In the genomic region with DNA sequence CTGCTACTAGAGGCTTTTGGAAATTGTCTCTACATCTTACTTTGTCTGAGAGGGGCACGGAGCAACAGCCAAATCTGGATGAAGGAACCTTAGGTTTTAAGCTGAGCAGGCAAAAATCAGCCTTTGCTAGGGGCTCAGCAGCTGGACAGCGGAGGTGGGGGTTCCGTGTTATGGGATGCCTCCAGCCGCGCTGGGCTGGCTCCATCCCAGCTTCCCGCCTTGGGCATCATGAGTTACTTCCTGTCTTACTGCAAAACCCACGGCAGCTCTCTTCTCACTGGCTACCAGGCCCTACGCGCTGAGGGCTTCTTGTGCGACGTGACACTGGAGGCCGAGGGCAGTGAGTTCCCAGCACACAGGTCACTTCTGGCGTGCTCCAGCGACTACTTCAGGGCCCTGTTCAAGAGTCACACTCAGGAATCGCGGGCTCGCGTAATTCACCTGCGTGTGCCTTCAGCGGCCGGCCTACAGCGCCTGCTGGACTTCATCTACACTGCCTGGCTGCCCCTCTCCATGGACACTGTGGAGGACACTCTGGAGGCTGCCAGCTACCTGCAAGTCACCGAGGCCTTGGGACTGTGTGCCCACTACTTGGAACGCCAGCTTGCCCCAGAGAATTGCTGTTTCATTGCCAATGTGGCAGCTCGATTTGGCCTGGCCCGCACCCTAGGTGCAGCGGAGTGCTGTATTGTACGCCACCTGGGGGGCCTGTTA, we compare ENCODE assay signal across 7 mouse cellular contexts. TPM values are rescaled to one million over a fixed set of nuclear protein-coding genes. Genes with fewer than 3 reads are reported as not detected.
DNase-seq lines count a peak whose midpoint lies in the region; ATAC-seq and TF ChIP-seq lines count a peak whose summit lies in the region.

Gene Klhl34, plus strand, starts transcription at position 229 of the 714 bp plus-strand sequence.

- H3K27ac ChIP-seq in embryonic facial prominence, embryonic 14.5 days (replicated peaks; ENCODE audit: low read depth, low read length) = no peak within 1 kb of the TSS
- no peak within 1 kb of the TSS for H3K27ac ChIP-seq in hindbrain, embryonic 12.5 days
- H3K27ac ChIP-seq in midbrain, embryonic 13.5 days = no peak within 1 kb of the TSS

- H3K4me2 ChIP-seq in embryonic facial prominence, embryonic 14.5 days (ENCODE audit: low read depth, low read length) = peak within 1 kb of the TSS; percentile 59
- peak within 1 kb of the TSS; percentile 54 for H3K4me2 ChIP-seq in hindbrain, embryonic 12.5 days (replicated peaks)
- peak within 1 kb of the TSS; percentile 55 for H3K4me2 ChIP-seq in midbrain, embryonic 13.5 days (replicated peaks)

- no peak for TF ChIP-seq CTCF in E14TG2a.4 (conservative IDR thresholded peaks at IDR 0.05; ENCODE audit: low read length)

- H3K4me3 ChIP-seq in E14TG2a.4 (replicated peaks; ENCODE audit: low read length) = peak within 1 kb of the TSS; percentile 67
- H3K4me3 ChIP-seq in embryonic facial prominence, embryonic 14.5 days (ENCODE audit: low read depth, low read length) = peak within 1 kb of the TSS; percentile 24
- H3K4me3 ChIP-seq in hindbrain, embryonic 12.5 days = peak within 1 kb of the TSS; percentile 17
- peak within 1 kb of the TSS; percentile 28 for H3K4me3 ChIP-seq in midbrain, embryonic 13.5 days (replicated peaks)

- H3K27me3 ChIP-seq in E14TG2a.4 (ENCODE audit: insufficient read depth, low read length) = no peaks in the 10 kb centered on the region
- no peaks in the 10 kb centered on the region for H3K27me3 ChIP-seq in embryonic facial prominence, embryonic 14.5 days (replicated peaks; ENCODE audit: control insufficient read depth, insufficient read depth, low read length)
- peaks cover 22% of the 10 kb centered on the region; the same call in 1 of the 2 replicates for H3K27me3 ChIP-seq in hindbrain, embryonic 12.5 days
- H3K27me3 ChIP-seq in midbrain, embryonic 13.5 days = peaks cover 9% of the 10 kb centered on the region; the same call in 1 of the 2 replicates

- ATAC-seq in embryonic facial prominence, embryonic 14.5 days (ENCODE audit: low read depth) = peak; percentile 71
- peak; percentile 48 for ATAC-seq in hindbrain, embryonic 12.5 days (ENCODE audit: low FRiP score)
- peak; percentile 52 for ATAC-seq in midbrain, embryonic 13.5 days
- ATAC-seq in megakaryocyte-erythroid progenitor cell, adult 5-6 weeks (replicated peaks; ENCODE audit: low FRiP score, low TSS enrichment, poor library complexity, severe bottlenecking) = no peak

- 31% methylated on average over 22 of the region's 28 CpGs for WGBS in embryonic facial prominence, embryonic 14.5 days
- 42% methylated on average over 28 of the region's 28 CpGs for WGBS in hindbrain, embryonic 12.5 days
- WGBS in midbrain, embryonic 13.5 days = 41% methylated on average over 28 of the region's 28 CpGs

- H3K9ac ChIP-seq in embryonic facial prominence, embryonic 14.5 days (ENCODE audit: low read depth, low read length) = no peak within 1 kb of the TSS
- 0 out of 2 replicates have a peak within 1 kb of the TSS, but pooled peaks have one; percentile 35 for H3K9ac ChIP-seq in hindbrain, embryonic 12.5 days
- H3K9ac ChIP-seq in midbrain, embryonic 13.5 days (replicated peaks) = 0 out of 2 replicates have a peak within 1 kb of the TSS, but pooled peaks have one; percentile 39

- DNase-seq in ES-CJ7 (ENCODE audit: low read depth, low spot score) = peak; percentile 22
- peak; percentile 50 for DNase-seq in embryonic facial prominence, embryonic 14.5 days (ENCODE audit: low spot score)
- DNase-seq in adrenal gland, adult (ENCODE audit: inconsistent age in 2 of 2, low spot score in 1 of 2) = no peak

- no peaks in the 10 kb centered on the region for H3K36me3 ChIP-seq in E14TG2a.4 (ENCODE audit: insufficient read depth, low read length)
- H3K36me3 ChIP-seq in embryonic facial prominence, embryonic 14.5 days (ENCODE audit: control insufficient read depth, insufficient read depth, low read length) = no peaks in the 10 kb centered on the region
- H3K36me3 ChIP-seq in hindbrain, embryonic 12.5 days = no peaks in the 10 kb centered on the region
- H3K36me3 ChIP-seq in midbrain, embryonic 13.5 days = no peaks in the 10 kb centered on the region

- peaks cover 45% of the 10 kb centered on the region for H3K4me1 ChIP-seq in E14TG2a.4 (replicated peaks; ENCODE audit: low read depth, low read length)
- H3K4me1 ChIP-seq in embryonic facial prominence, embryonic 14.5 days (ENCODE audit: control insufficient read depth, insufficient read depth, low read length) = no peaks in the 10 kb centered on the region
- H3K4me1 ChIP-seq in hindbrain, embryonic 12.5 days = peaks cover 3% of the 10 kb centered on the region; the same call in 1 of the 2 replicates
- H3K4me1 ChIP-seq in midbrain, embryonic 13.5 days (replicated peaks) = peaks cover 8% of the 10 kb centered on the region; the same call in 1 of the 2 replicates

- H3K9me3 ChIP-seq in E14TG2a.4 (ENCODE audit: low read length) = no peaks in the 10 kb centered on the region
- no peaks in the 10 kb centered on the region for H3K9me3 ChIP-seq in embryonic facial prominence, embryonic 14.5 days (ENCODE audit: control insufficient read depth, low read length)
- no peaks in the 10 kb centered on the region for H3K9me3 ChIP-seq in hindbrain, embryonic 12.5 days (replicated peaks)
- no peaks in the 10 kb centered on the region for H3K9me3 ChIP-seq in midbrain, embryonic 13.5 days

RNA-seq across cellular contexts. Expression of gene Klhl34, which starts in this region (rescaled TPM):
- polyA plus RNA-seq in embryonic facial prominence, embryonic 14.5 days (2014; fragmentation: Nextera tagmentation; extraction: Ambion mirVana) = 0.79 and 0.96 TPM in 2 replicates
- 2.2 and 2.3 TPM in 2 replicates for polyA plus RNA-seq in hindbrain, embryonic 12.5 days (2016; fragmentation: Nextera tagmentation; extraction: Ambion mirVana)
- 2.3 and 2.6 TPM in 2 replicates for polyA plus RNA-seq in midbrain, embryonic 13.5 days (2015; fragmentation: Nextera tagmentation; extraction: Ambion mirVana)
- total RNA-seq in megakaryocyte-erythroid progenitor cell, adult 5-6 weeks (2014; fragmentation: Nextera tagmentation) = not detected in 2 replicates
- total RNA-seq in megakaryocyte-erythroid progenitor cell, adult 5-6 weeks (2017) = not detected in 2 replicates

Comparison
In these comparisons a context has a peak if more than half of its experiments do, and no peak if none do; other contexts are left out.
1. Peak in DNase-seq, ATAC-seq, H3K4me3 ChIP-seq and H3K4me2 ChIP-seq in embryonic facial prominence, embryonic 14.5 days; RNA of the gene not detected or under 1 TPM.
2. H3K4me3 ChIP-seq: peak in every context shown above with its lines; median percentile 67 in E14TG2a.4; 28 in midbrain, embryonic 13.5 days; 24 in embryonic facial prominence, embryonic 14.5 days; 17 in hindbrain, embryonic 12.5 days.